22 mouse cellular contexts compared by ENCODE assay signal in genomic region chr7:118800112-118800734, GRCm38 (mm10). TPM values are rescaled to one million over a fixed set of nuclear protein-coding genes. Genes with fewer than 3 reads are reported as not detected.
DNase-seq lines count a peak whose midpoint lies in the region; ATAC-seq and TF ChIP-seq lines count a peak whose summit lies in the region.
"Had no signal": no experiment of that assay in that cellular context is flagged by ENCODE, and none has a peak within 500 bp of the region (broad histone marks: within the 10 kb centered on the region; RNA-seq: fewer than 3 reads in every experiment).

No protein-coding gene starts in this region.

- no peaks in the 10 kb centered on the region for H3K9me3 ChIP-seq in liver, postnatal 0 days (ENCODE audit: low read length)
- H3K9me3 ChIP-seq in forebrain, embryonic 16.5 days (ENCODE audit: control insufficient read depth, low read length) = no peaks in the 10 kb centered on the region
- H3K9me3 ChIP-seq: forebrain, embryonic 13.5 days; heart, embryonic 12.5 days; hindbrain, embryonic 13.5 days; liver, embryonic 13.5 days; stomach, embryonic 15.5 days had no signal

- no peak overlapping the region for H3K4me3 ChIP-seq in layer of hippocampus, adult 2 months
- H3K4me3 ChIP-seq in testis, adult 2 months (ENCODE audit: control insufficient read depth, low read depth, low read length) = no peak overlapping the region
- H3K4me3 ChIP-seq in liver, postnatal 0 days (ENCODE audit: low read depth, low read length) = no peak overlapping the region
- H3K4me3 ChIP-seq in forebrain, embryonic 16.5 days (replicated peaks; ENCODE audit: low read length) = no peak overlapping the region
- H3K4me3 ChIP-seq: forebrain, embryonic 13.5 days; heart, embryonic 12.5 days; hindbrain, embryonic 13.5 days; liver, embryonic 13.5 days; stomach, embryonic 15.5 days had no signal

- no peak for TF ChIP-seq EP300 in liver, postnatal 0 days (IDR thresholded peaks at IDR 0.05; ENCODE audit: low read depth)

- no peak for ATAC-seq in liver, postnatal 0 days
- ATAC-seq in activated CD4-positive, CD25-positive, alpha-beta regulatory T cell, adult 4 months = no peak
- no peak for ATAC-seq in forebrain, embryonic 16.5 days
- ATAC-seq: CD4-positive, CD25-positive, alpha-beta regulatory T cell, adult 4 months; forebrain, embryonic 13.5 days; inflammation-experienced regulatory T-cells, adult 6 months; midbrain, embryonic 16.5 days had no signal

- no peak overlapping the region for H3K9ac ChIP-seq in liver, postnatal 0 days (replicated peaks)
- no peak overlapping the region for H3K9ac ChIP-seq in forebrain, embryonic 16.5 days (replicated peaks; ENCODE audit: low read depth, low read length)
- H3K9ac ChIP-seq: forebrain, embryonic 13.5 days; heart, embryonic 12.5 days; hindbrain, embryonic 13.5 days; liver, embryonic 13.5 days; stomach, embryonic 15.5 days had no signal

- no peaks in the 10 kb centered on the region for H3K4me1 ChIP-seq in testis, adult 2 months (ENCODE audit: control insufficient read depth, insufficient read depth, low read length)
- H3K4me1 ChIP-seq in liver, postnatal 0 days (ENCODE audit: insufficient read depth) = 0 out of 2 replicates have a peak, but pooled peaks cover 3% of the 10 kb centered on the region
- H3K4me1 ChIP-seq in forebrain, embryonic 16.5 days (replicated peaks; ENCODE audit: control insufficient read depth, insufficient read depth, low read length) = no peaks in the 10 kb centered on the region
- H3K4me1 ChIP-seq: forebrain, embryonic 13.5 days; heart, embryonic 12.5 days; hindbrain, embryonic 13.5 days; stomach, embryonic 15.5 days had no signal

- no peak overlapping the region for H3K4me2 ChIP-seq in liver, postnatal 0 days (ENCODE audit: low read depth, low read length)
- H3K4me2 ChIP-seq in forebrain, embryonic 16.5 days (ENCODE audit: low read length) = no peak overlapping the region
- H3K4me2 ChIP-seq: forebrain, embryonic 13.5 days; heart, embryonic 12.5 days; hindbrain, embryonic 13.5 days; liver, embryonic 13.5 days; stomach, embryonic 15.5 days had no signal

- no peaks in the 10 kb centered on the region; the same call in 1 of the 2 replicates for H3K36me3 ChIP-seq in testis, adult 2 months (ENCODE audit: control insufficient read depth, insufficient read depth, low read length)
- peaks cover 23% of the 10 kb centered on the region for H3K36me3 ChIP-seq in liver, postnatal 0 days (replicated peaks; ENCODE audit: insufficient read depth, low read length)
- peaks cover 24% of the 10 kb centered on the region for H3K36me3 ChIP-seq in forebrain, embryonic 16.5 days (ENCODE audit: control insufficient read depth, insufficient read depth)

- no peak for TF ChIP-seq CTCF in layer of hippocampus, adult 2 months (conservative IDR thresholded peaks at IDR 0.05)
- no peak for TF ChIP-seq CTCF in testis, adult 2 months (IDR thresholded peaks at IDR 0.05; ENCODE audit: control insufficient read depth, insufficient read depth, insufficient replicate concordance, low read depth, low read length)
- TF ChIP-seq CTCF in liver, postnatal 0 days (IDR thresholded peaks at IDR 0.05; ENCODE audit: low read depth) = no peak

- H3K27ac ChIP-seq in layer of hippocampus, adult 2 months = 0 out of 2 replicates have a peak overlapping the region, but pooled peaks have one; percentile 7
- peak overlapping the region; percentile 69 for H3K27ac ChIP-seq in testis, adult 2 months (ENCODE audit: control insufficient read depth, insufficient read depth, low read depth, low read length)
- H3K27ac ChIP-seq in liver, postnatal 0 days (ENCODE audit: low read depth) = 0 out of 2 replicates have a peak overlapping the region, but pooled peaks have one; percentile 16
- H3K27ac ChIP-seq in forebrain, embryonic 16.5 days (ENCODE audit: low read length) = no peak overlapping the region
- H3K27ac ChIP-seq: forebrain, embryonic 13.5 days; hindbrain, embryonic 13.5 days; kidney, postnatal 0 days; liver, embryonic 13.5 days; stomach, embryonic 15.5 days had no signal

- TF ChIP-seq POLR2A in testis, adult 2 months (IDR thresholded peaks at IDR 0.05; ENCODE audit: control insufficient read depth, low read depth, low read length) = no peak

- no peak for DNase-seq in layer of hippocampus, adult 2 months (ENCODE audit: low spot score in 2 of 2)
- DNase-seq in layer of hippocampus, adult 8-10 months (ENCODE audit: low spot score in 2 of 2) = no peak
- no peak for DNase-seq in testis, postnatal 14 days (ENCODE audit: low spot score)
- DNase-seq in liver, postnatal 0 days = no peak
- no peak for DNase-seq in adrenal gland, adult 8-10 months
- DNase-seq: cerebellum, adult 8-10 months; cerebellum, postnatal 36 days; heart, postnatal 10 days; kidney, adult 18-20 months; liver, embryonic 13.5 days; right cerebral cortex, postnatal 4 days had no signal

- no peaks in the 10 kb centered on the region for H3K27me3 ChIP-seq in testis, adult 2 months (ENCODE audit: control insufficient read depth, insufficient read depth, low read length)
- H3K27me3 ChIP-seq in liver, postnatal 0 days (ENCODE audit: insufficient read depth, low read length) = no peaks in the 10 kb centered on the region
- H3K27me3 ChIP-seq in forebrain, embryonic 16.5 days (replicated peaks; ENCODE audit: control insufficient read depth, insufficient read depth, low read length) = no peaks in the 10 kb centered on the region
- H3K27me3 ChIP-seq: forebrain, embryonic 13.5 days; heart, embryonic 12.5 days; hindbrain, embryonic 13.5 days; liver, embryonic 13.5 days; stomach, embryonic 15.5 days had no signal

- 61% methylated on average over 15 of the region's 15 CpGs for WGBS in liver, postnatal 0 days (ENCODE audit: insufficient replicate concordance)
- 91% methylated on average over 15 of the region's 15 CpGs for WGBS in forebrain, embryonic 16.5 days

RNA-seq across cellular contexts. Expression of gene Iqck, which starts 55.3 kb away (rescaled TPM):
- total RNA-seq in layer of hippocampus, adult 2 months (2021) = 1 to 10 TPM; 4.9 to 5.4 TPM
- 1 to 10 TPM; 2.8 to 5.7 (median 4.5) TPM for total RNA-seq in layer of hippocampus, adult 8-10 months (2022)
- 41.3 and 47.7 TPM in 2 replicates for polyA plus RNA-seq in testis, adult 2 months (2012; rRNA removed)
- 0.27 and 0.39 TPM in 2 replicates for polyA plus RNA-seq in liver, postnatal 0 days (2015; fragmentation: Nextera tagmentation; extraction: Ambion mirVana)
- under 1 TPM in 1 of 2 experiments, not detected in 1; 0.12 TPM for polyA plus RNA-seq in activated CD4-positive, CD25-positive, alpha-beta regulatory T cell, adult 4 months (2017; shearing (Covaris generic))
- 3.9 and 4.5 TPM in 2 replicates for polyA plus RNA-seq in forebrain, embryonic 16.5 days (2015; fragmentation: Nextera tagmentation; extraction: Ambion mirVana)
- total RNA-seq in adrenal gland, adult 8-10 months (2022) = 10 to 100 TPM; 13.0 to 35.4 (median 24.5) TPM

RNA-seq across cellular contexts. Expression of gene Knop1, which starts 55.8 kb away (rescaled TPM):
- total RNA-seq in layer of hippocampus, adult 2 months (2021) = 10 to 100 TPM; 24.3 to 26.6 TPM
- 10 to 100 TPM; 23.2 to 30.3 (median 26.3) TPM for total RNA-seq in layer of hippocampus, adult 8-10 months (2022)
- polyA plus RNA-seq in testis, adult 2 months (2012; rRNA removed) = 26.1 and 34.7 TPM in 2 replicates
- polyA plus RNA-seq in liver, postnatal 0 days (2015; fragmentation: Nextera tagmentation; extraction: Ambion mirVana) = 29.9 and 31.5 TPM in 2 replicates
- polyA plus RNA-seq in activated CD4-positive, CD25-positive, alpha-beta regulatory T cell, adult 4 months (2017; shearing (Covaris generic)) = 10 to 100 TPM; 22.5 to 26.4 TPM
- 69.1 and 70.3 TPM in 2 replicates for polyA plus RNA-seq in forebrain, embryonic 16.5 days (2015; fragmentation: Nextera tagmentation; extraction: Ambion mirVana)
- 10 to 100 TPM; 37.9 to 71.5 (median 56.6) TPM for total RNA-seq in adrenal gland, adult 8-10 months (2022)
